ENCODE assay signal across 32 mouse cellular contexts in the genomic region with DNA sequence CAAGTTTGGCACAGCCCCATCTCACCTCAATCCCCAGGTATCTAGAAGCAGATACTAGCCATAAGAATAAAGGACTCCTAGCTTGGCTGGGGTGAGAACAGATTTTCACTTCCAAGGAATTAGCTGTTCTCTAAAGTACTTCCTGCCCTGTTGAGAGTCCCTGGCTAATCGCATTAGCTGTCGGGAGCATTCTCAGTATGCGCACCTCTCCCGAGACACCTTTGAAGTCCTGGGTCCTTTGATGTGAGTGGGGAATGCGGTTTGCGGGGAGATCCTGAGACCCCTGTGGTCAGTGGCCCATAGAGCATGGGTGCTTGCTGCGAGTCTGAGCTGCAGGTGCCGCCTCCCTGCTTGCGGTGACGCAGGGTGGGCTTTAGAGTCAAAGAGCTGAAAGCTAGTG. TPM values are rescaled to one million over a fixed set of nuclear protein-coding genes. Genes with fewer than 3 reads are reported as not detected.
A peak's percentile ranks its signal among the peaks of the same experiment; 100 is the strongest.
DNase-seq lines count a peak whose midpoint lies in the region; ATAC-seq and TF ChIP-seq lines count a peak whose summit lies in the region.
"Had no signal": no experiment of that assay in that cellular context is flagged by ENCODE, and none has a peak within 500 bp of the region (broad histone marks: within the 10 kb centered on the region; RNA-seq: fewer than 3 reads in every experiment).

No protein-coding gene starts in this region.

- peaks cover 8% of the 10 kb centered on the region; the same call in 1 of the 2 replicates for H3K4me1 ChIP-seq in heart, embryonic 12.5 days (replicated peaks)
- no peaks in the 10 kb centered on the region for H3K4me1 ChIP-seq in lung, embryonic 14.5 days (ENCODE audit: insufficient read depth)
- H3K4me1 ChIP-seq in stomach, embryonic 15.5 days = peaks cover 6% of the 10 kb centered on the region; the same call in 1 of the 2 replicates
- H3K4me1 ChIP-seq in stomach, postnatal 0 days (replicated peaks; ENCODE audit: control insufficient read depth, insufficient read depth) = no peaks in the 10 kb centered on the region

- 8% methylated on average over 10 of the region's 10 CpGs for WGBS in heart, embryonic 12.5 days
- 11% methylated on average over 10 of the region's 10 CpGs for WGBS in lung, embryonic 14.5 days
- 11% methylated on average over 10 of the region's 10 CpGs for WGBS in stomach, embryonic 15.5 days
- WGBS in stomach, postnatal 0 days = 13% methylated on average over 10 of the region's 10 CpGs

- H3K27ac ChIP-seq in heart, embryonic 12.5 days (ENCODE audit: poor library complexity, severe bottlenecking) = no peak overlapping the region
- H3K27ac ChIP-seq in lung, embryonic 14.5 days (ENCODE audit: low read depth) = no peak overlapping the region
- H3K27ac ChIP-seq in stomach, embryonic 15.5 days = no peak overlapping the region
- no peak overlapping the region for H3K27ac ChIP-seq in stomach, postnatal 0 days (replicated peaks)
- H3K27ac ChIP-seq: embryonic facial prominence, embryonic 12.5 days; hindbrain, embryonic 14.5 days; liver, embryonic 14.5 days had no signal

- no peak for TF ChIP-seq CTCF in lung, embryonic 14.5 days (IDR thresholded peaks at IDR 0.05; ENCODE audit: low read depth)
- TF ChIP-seq CTCF in stomach, postnatal 0 days (IDR thresholded peaks at IDR 0.05; ENCODE audit: low read depth) = no peak

- H3K27me3 ChIP-seq in heart, embryonic 12.5 days (replicated peaks) = peaks cover 23% of the 10 kb centered on the region
- H3K27me3 ChIP-seq in lung, embryonic 14.5 days (ENCODE audit: insufficient read depth, low read length) = no peaks in the 10 kb centered on the region
- H3K27me3 ChIP-seq in stomach, embryonic 15.5 days (replicated peaks) = peaks cover 4% of the 10 kb centered on the region; the same call in 1 of the 2 replicates
- no peaks in the 10 kb centered on the region for H3K27me3 ChIP-seq in stomach, postnatal 0 days (ENCODE audit: control insufficient read depth, insufficient read depth, low read length)

- H3K4me2 ChIP-seq in heart, embryonic 12.5 days = 0 out of 2 replicates have a peak overlapping the region, but pooled peaks have one; percentile 2
- H3K4me2 ChIP-seq in lung, embryonic 14.5 days = peak overlapping the region; percentile 3; the same call in 1 of the 2 replicates
- H3K4me2 ChIP-seq in stomach, embryonic 15.5 days = 0 out of 2 replicates have a peak overlapping the region, but pooled peaks have one; percentile 16
- H3K4me2 ChIP-seq in stomach, postnatal 0 days (replicated peaks; ENCODE audit: low read depth) = no peak overlapping the region
- H3K4me2 ChIP-seq: embryonic facial prominence, embryonic 12.5 days; hindbrain, embryonic 14.5 days had no signal

- no peak overlapping the region for H3K4me3 ChIP-seq in heart, embryonic 12.5 days
- no peak overlapping the region for H3K4me3 ChIP-seq in lung, embryonic 14.5 days (ENCODE audit: low read depth, low read length)
- no peak overlapping the region for H3K4me3 ChIP-seq in stomach, embryonic 15.5 days (replicated peaks)
- no peak overlapping the region for H3K4me3 ChIP-seq in stomach, postnatal 0 days (ENCODE audit: low read depth, low read length)
- H3K4me3 ChIP-seq: embryonic facial prominence, embryonic 12.5 days had no signal

- H3K36me3 ChIP-seq in heart, embryonic 12.5 days = no peaks in the 10 kb centered on the region
- H3K36me3 ChIP-seq in lung, embryonic 14.5 days (ENCODE audit: insufficient read depth) = no peaks in the 10 kb centered on the region
- no peaks in the 10 kb centered on the region for H3K36me3 ChIP-seq in stomach, embryonic 15.5 days
- no peaks in the 10 kb centered on the region for H3K36me3 ChIP-seq in stomach, postnatal 0 days (ENCODE audit: control insufficient read depth, insufficient read depth, low read length)
- H3K36me3 ChIP-seq: embryonic facial prominence, embryonic 12.5 days; G1E had no signal

- no peak for ATAC-seq in heart, embryonic 12.5 days (ENCODE audit: insufficient number of reproducible peaks, low FRiP score)
- no peak for ATAC-seq in lung, embryonic 14.5 days (ENCODE audit: insufficient read depth)
- no peak for ATAC-seq in stomach, embryonic 15.5 days (ENCODE audit: insufficient read depth, low FRiP score, low read depth)
- no peak for ATAC-seq in stomach, postnatal 0 days (ENCODE audit: low FRiP score, low TSS enrichment)
- ATAC-seq: CD4-positive, CD25-positive, alpha-beta regulatory T cell, adult 4 months; forebrain, embryonic 14.5 days; intestine, postnatal 0 days had no signal

- intact Hi-C loops in heart, postnatal 36 days (cut with DNase I) = no loop called here

- no peak overlapping the region for H3K9ac ChIP-seq in heart, embryonic 12.5 days
- H3K9ac ChIP-seq in lung, embryonic 14.5 days = no peak overlapping the region
- no peak overlapping the region for H3K9ac ChIP-seq in stomach, embryonic 15.5 days
- no peak overlapping the region for H3K9ac ChIP-seq in stomach, postnatal 0 days (ENCODE audit: low read length)
- H3K9ac ChIP-seq: embryonic facial prominence, embryonic 12.5 days; hindbrain, embryonic 14.5 days; liver, embryonic 14.5 days had no signal

- no peak for DNase-seq in heart, postnatal 36 days
- no peak for DNase-seq in lung, embryonic 14.5 days
- no peak for DNase-seq in lung, postnatal 25 days (ENCODE audit: low spot score)
- DNase-seq in stomach, postnatal 0 days (ENCODE audit: low spot score) = no peak
- no peak for DNase-seq in urinary bladder, postnatal 25 days (ENCODE audit: low spot score)
- DNase-seq: adrenal gland, postnatal 25 days; cerebellum, adult 11-12 months; cerebellum, adult 9-11 months; embryo, embryonic 11 days; gastrocnemius, postnatal 36 days; kidney, adult 9 months; kidney, postnatal 25 days; liver; lung, adult 2 months; midbrain, embryonic 14.5 days; thymus, postnatal 14 days had no signal

- TF ChIP-seq EP300 in stomach, postnatal 0 days (optimal IDR thresholded peaks at IDR 0.05) = no peak

- 0 out of 2 replicates have a peak, but pooled peaks cover 2% of the 10 kb centered on the region for H3K9me3 ChIP-seq in heart, embryonic 12.5 days (replicated peaks)
- no peaks in the 10 kb centered on the region for H3K9me3 ChIP-seq in lung, embryonic 14.5 days (ENCODE audit: low read depth, low read length)
- no peaks in the 10 kb centered on the region for H3K9me3 ChIP-seq in stomach, embryonic 15.5 days
- H3K9me3 ChIP-seq in stomach, postnatal 0 days (ENCODE audit: control insufficient read depth, low read length) = no peaks in the 10 kb centered on the region
- H3K9me3 ChIP-seq: embryonic facial prominence, embryonic 12.5 days; G1E had no signal

RNA-seq across cellular contexts. Expression of gene Nodal, which starts 11.8 kb away (rescaled TPM):
- polyA plus RNA-seq in heart, embryonic 12.5 days (2016; fragmentation: Nextera tagmentation; extraction: Ambion mirVana) = not detected in 2 replicates
- total RNA-seq in heart, postnatal 36 days (2021) = under 1 TPM in 1 of 2 experiments, not detected in 1; 0.11 TPM
- 0.08 TPM in 2 replicates for polyA plus RNA-seq in lung, embryonic 14.5 days (2014; fragmentation: Nextera tagmentation; extraction: Ambion mirVana)
- 0.15 and 0.18 TPM in 2 replicates for polyA plus RNA-seq in stomach, embryonic 15.5 days (2015; fragmentation: Nextera tagmentation; extraction: Ambion mirVana)
- 0.05 TPM in 1 of 2 replicates, not detected in the other for polyA plus RNA-seq in stomach, postnatal 0 days (2015; fragmentation: Nextera tagmentation; extraction: Ambion mirVana)
- total RNA-seq: adrenal gland, postnatal 25 days; G1E; hematopoietic stem cell, adult 5-6 weeks; layer of hippocampus, postnatal 10 days; neutrophil, adult 5-6 weeks had no signal
- polyA plus RNA-seq: CD4-positive, CD25-positive, alpha-beta regulatory T cell, adult 4 months; forebrain, embryonic 14.5 days; G1E; limb, embryonic 11.5 days; midbrain, embryonic 14.5 days; neural tube, embryonic 11.5 days; small intestine, adult 2 months; stomach, embryonic 14.5 days had no signal

RNA-seq across cellular contexts. Expression of gene Pald1, which starts 22.6 kb away (rescaled TPM):
- polyA plus RNA-seq in heart, embryonic 12.5 days (2016; fragmentation: Nextera tagmentation; extraction: Ambion mirVana) = 33.9 and 37.4 TPM in 2 replicates
- total RNA-seq in heart, postnatal 36 days (2021) = 10 to 100 TPM; 19.9 to 21.6 TPM
- polyA plus RNA-seq in lung, embryonic 14.5 days (2014; fragmentation: Nextera tagmentation; extraction: Ambion mirVana) = 44.1 and 47.5 TPM in 2 replicates
- 16.9 and 18.7 TPM in 2 replicates for polyA plus RNA-seq in stomach, embryonic 15.5 days (2015; fragmentation: Nextera tagmentation; extraction: Ambion mirVana)
- polyA plus RNA-seq in stomach, postnatal 0 days (2015; fragmentation: Nextera tagmentation; extraction: Ambion mirVana) = 5.6 and 5.7 TPM in 2 replicates
- total RNA-seq: G1E; neutrophil, adult 5-6 weeks had no signal
- polyA plus RNA-seq: CD4-positive, CD25-positive, alpha-beta regulatory T cell, adult 4 months had no signal

RNA-seq across cellular contexts. Expression of gene Eif4ebp2, which starts 46.5 kb away (rescaled TPM):
- 49.7 and 52.7 TPM in 2 replicates for polyA plus RNA-seq in heart, embryonic 12.5 days (2016; fragmentation: Nextera tagmentation; extraction: Ambion mirVana)
- 10 to 100 TPM; 65.4 to 74.1 TPM for total RNA-seq in heart, postnatal 36 days (2021)
- polyA plus RNA-seq in lung, embryonic 14.5 days (2014; fragmentation: Nextera tagmentation; extraction: Ambion mirVana) = 53.8 and 57.4 TPM in 2 replicates
- 72.3 and 77.5 TPM in 2 replicates for polyA plus RNA-seq in stomach, embryonic 15.5 days (2015; fragmentation: Nextera tagmentation; extraction: Ambion mirVana)
- 41.5 and 47.7 TPM in 2 replicates for polyA plus RNA-seq in stomach, postnatal 0 days (2015; fragmentation: Nextera tagmentation; extraction: Ambion mirVana)
